Mouse (Mus musculus): ENCODE results near the gene Gm6502. TPM values are rescaled to one million over a fixed set of nuclear protein-coding genes. Genes with fewer than 3 reads are reported as not detected.
"Not testable (repeated sequence)": the region's sequence is repeated elsewhere in the genome, so short reads cannot be mapped to it uniquely, and the experiment has no call there.

Gm6502 gene
- not detected in 2 replicates for polyA plus RNA-seq (2011; ENCODE audit: insufficient read depth, insufficient read length, low read depth, missing spikeins)

GRCm38 (mm10) chr5:94314135-94314534 lies at the start of gene Gm6502:
Gene Gm6502, plus strand, starts transcription at chr5:94314435.
- not testable (repeated sequence) for H3K9me3 ChIP-seq (replicated peaks; ENCODE audit: control insufficient read depth, insufficient read depth, low read length, poor library complexity, severe bottlenecking); H3K36me3 ChIP-seq (ENCODE audit: control insufficient read depth, insufficient read depth, low read length, poor library complexity, severe bottlenecking); H3K27me3 ChIP-seq (ENCODE audit: control insufficient read depth, insufficient read depth, low read length, poor library complexity, severe bottlenecking); H3K27ac ChIP-seq (ENCODE audit: insufficient read depth, low read length); H3K9ac ChIP-seq (ENCODE audit: low read depth, poor library complexity, severe bottlenecking); H3K4me1 ChIP-seq (ENCODE audit: control insufficient read depth, insufficient read depth, low read length); H3K4me3 ChIP-seq (ENCODE audit: low read depth, low read length)

GRCm38 (mm10) chr5:94306696-94307095 lies 7.5 kb upstream of the Gm6502 start, which contains the start of gene A430089I19Rik:
Gene A430089I19Rik, minus strand, starts transcription at chr5:94306796.
- not testable (repeated sequence) for H3K9me3 ChIP-seq (replicated peaks; ENCODE audit: control insufficient read depth, insufficient read depth, low read length, poor library complexity, severe bottlenecking); H3K4me1 ChIP-seq (ENCODE audit: control insufficient read depth, insufficient read depth, low read length); H3K27ac ChIP-seq (ENCODE audit: insufficient read depth, low read length); H3K27me3 ChIP-seq (ENCODE audit: control insufficient read depth, insufficient read depth, low read length, poor library complexity, severe bottlenecking); H3K9ac ChIP-seq (ENCODE audit: low read depth, poor library complexity, severe bottlenecking); H3K4me3 ChIP-seq (ENCODE audit: low read depth, low read length); H3K36me3 ChIP-seq (ENCODE audit: control insufficient read depth, insufficient read depth, low read length, poor library complexity, severe bottlenecking)

GRCm38 (mm10) chr5:94339449-94339848 lies 25.2 kb downstream of the Gm6502 start, which contains the start of gene AA792892:
Gene AA792892, plus strand, starts transcription at chr5:94339749.
- H3K27ac ChIP-seq (ENCODE audit: insufficient read depth, low read length); H3K9ac ChIP-seq (ENCODE audit: low read depth, poor library complexity, severe bottlenecking); H3K4me3 ChIP-seq (ENCODE audit: low read depth, low read length); H3K36me3 ChIP-seq (ENCODE audit: control insufficient read depth, insufficient read depth, low read length, poor library complexity, severe bottlenecking); H3K27me3 ChIP-seq (ENCODE audit: control insufficient read depth, insufficient read depth, low read length, poor library complexity, severe bottlenecking); H3K9me3 ChIP-seq (replicated peaks; ENCODE audit: control insufficient read depth, insufficient read depth, low read length, poor library complexity, severe bottlenecking); H3K4me1 ChIP-seq (ENCODE audit: control insufficient read depth, insufficient read depth, low read length): not testable (repeated sequence)

Other genes starting within 250 kb of the Gm6502 start
- gene BC061212, start 243.9 kb upstream of the Gm6502 start, polyA plus RNA-seq (2011; ENCODE audit: insufficient read depth, insufficient read length, low read depth, missing spikeins), result not detected in 2 replicates
- gene Gm6351, start 238.1 kb upstream of the Gm6502 start, polyA plus RNA-seq (2011; ENCODE audit: insufficient read depth, insufficient read length, low read depth, missing spikeins), result not detected in 2 replicates
- gene Gm3106, start 96.4 kb upstream of the Gm6502 start, polyA plus RNA-seq (2011; ENCODE audit: insufficient read depth, insufficient read length, low read depth, missing spikeins), result not detected in 2 replicates
- gene A430089I19Rik, start 7.6 kb upstream of the Gm6502 start, polyA plus RNA-seq (2011; ENCODE audit: insufficient read depth, insufficient read length, low read depth, missing spikeins), result not detected in 2 replicates
- not detected in 2 replicates for gene AA792892, start 25.3 kb downstream of the Gm6502 start, polyA plus RNA-seq (2011; ENCODE audit: insufficient read depth, insufficient read length, low read depth, missing spikeins)
- not detected in 2 replicates for gene Gm7682, start 131.3 kb downstream of the Gm6502 start, polyA plus RNA-seq (2011; ENCODE audit: insufficient read depth, insufficient read length, low read depth, missing spikeins)
- gene Gm3139, start 211.9 kb downstream of the Gm6502 start, polyA plus RNA-seq (2011; ENCODE audit: insufficient read depth, insufficient read length, low read depth, missing spikeins), result not detected in 2 replicates